Mouse (Mus musculus) heart, embryonic 14.5 days (tissue): ENCODE measurements around the gene Gpr179. TPM values are rescaled to one million over a fixed set of nuclear protein-coding genes. Genes with fewer than 3 reads are reported as not detected.

Experiments
- ATAC-seq: fragments of 200-750 bp; cut with Nextera tagmentation; 2 replicates; pipeline ENCODE4 v1.8.0; 2017; ENCODE audit warnings: low read depth, moderate TSS enrichment; ENCODE audit not compliant: insufficient number of reproducible peaks, insufficient read depth, low FRiP score
- H3K27ac ChIP-seq, 2 experiments: fragments of 200-500 bp in 1 of 2; fragments of 300-500 bp in 1 of 2; sonication (generic) in 1 of 2; replicated peaks in 1 of 2; 2 replicates each; pipeline ENCODE4 v1.5.1; 2012 to 2014; ENCODE audit warnings: low read depth in 2 of 2, low read length in 2 of 2, control low read depth in 1 of 2, mild to moderate bottlenecking in 1 of 2, mixed read lengths in 1 of 2; ENCODE audit not compliant: control insufficient read depth in 1 of 2, insufficient read depth in 1 of 2
- H3K27me3 ChIP-seq: fragments of 300-500 bp; sonication (generic); 2 replicates; pipeline ENCODE4 v1.6.1; 2014; ENCODE audit warnings: mild to moderate bottlenecking, low read length, control low read depth; ENCODE audit not compliant: control insufficient read depth, insufficient read depth
- H3K36me3 ChIP-seq: fragments of 300-500 bp; sonication (generic); 2 replicates; pipeline ENCODE4 v1.6.1; 2014; ENCODE audit warnings: mild to moderate bottlenecking, control low read depth, low read length, mixed read lengths; ENCODE audit not compliant: control insufficient read depth, insufficient read depth
- H3K4me1 ChIP-seq, 2 experiments: fragments of 200-500 bp in 1 of 2; fragments of 300-500 bp in 1 of 2; sonication (generic) in 1 of 2; 2 replicates each; pipeline ENCODE4 v1.6.1; 2012 to 2014; ENCODE audit warnings: low read length in 2 of 2, control low read depth in 1 of 2, mixed read lengths in 1 of 2; ENCODE audit not compliant: control insufficient read depth in 2 of 2, insufficient read depth in 2 of 2
- H3K4me2 ChIP-seq: fragments of 300-500 bp; sonication (generic); 2 replicates; pipeline ENCODE4 v1.6.1; 2014; ENCODE audit warnings: mild to moderate bottlenecking, low read length
- H3K4me3 ChIP-seq, 2 experiments: fragments of 200-500 bp in 1 of 2; fragments of 300-500 bp in 1 of 2; sonication (generic) in 1 of 2; 2 replicates each; pipeline ENCODE4 v1.5.1; 2012 to 2014; ENCODE audit warnings: low read length in 2 of 2, mild to moderate bottlenecking in 2 of 2, control low read depth in 1 of 2, low read depth in 1 of 2, moderate library complexity in 1 of 2; ENCODE audit not compliant: control insufficient read depth in 1 of 2, insufficient read depth in 1 of 2
- H3K9ac ChIP-seq: fragments of 300-500 bp; sonication (generic); 2 replicates; pipeline ENCODE4 v1.6.1; 2014; ENCODE audit warnings: mild to moderate bottlenecking, low read length
- H3K9me3 ChIP-seq: fragments of 300-500 bp; sonication (generic); 2 replicates; pipeline ENCODE4 v1.6.1; 2016; ENCODE audit warnings: low read length, control low read depth; ENCODE audit not compliant: control insufficient read depth
- WGBS: fragments of 180-500 bp; shearing (Covaris S2); extraction: QIAGEN DNeasy Blood & Tissue Kit; methylation state at CpG from one replicate; pipeline ENCODE4 v1.1.7; 2014; 5-methylcytosine and 5-hydroxymethylcytosine counted together
- polyA plus RNA-seq: library from polyadenylated mRNA; unstranded; fragments of >200 nt; fragmentation: Nextera tagmentation; extraction: Ambion mirVana; gene quantifications from 2 replicates; pipeline ENCODE4 v1.2.1, GENCODE M21; 2014

Gene Gpr179
- polyA plus RNA-seq, 1 experiment from 2014 or later: 0.05 TPM

GRCm38 (mm10) chr11:97355247-97355646 is 3.4 kb upstream of the Gpr179 start:
- no peak for ATAC-seq
- 86% methylated on average over 7 of the region's 7 CpGs for WGBS

GRCm38 (mm10) chr11:97354646-97355045 is 2.8 kb upstream of the Gpr179 start:
- no peak overlapping the region for H3K9ac ChIP-seq
- no peaks in the 10 kb centered on the region for H3K27me3 ChIP-seq
- no peak overlapping the region for H3K4me3 ChIP-seq
- no peak overlapping the region for H3K4me2 ChIP-seq
- WGBS: 61% methylated on average over 2 of the region's 2 CpGs
- peaks cover 9 to 10% of the 10 kb centered on the region in 2 experiments for H3K4me1 ChIP-seq
- H3K36me3 ChIP-seq: no peaks in the 10 kb centered on the region
- no peak for ATAC-seq
- H3K27ac ChIP-seq: no peak overlapping the region
- no peaks in the 10 kb centered on the region for H3K9me3 ChIP-seq

More at GRCm38 (mm10) chr11:97355247-97355646, 3.4 kb upstream of the Gpr179 start:
- no peak overlapping the region for H3K27ac ChIP-seq
- H3K9ac ChIP-seq: no peak overlapping the region
- no peak overlapping the region for H3K4me3 ChIP-seq
- no peak overlapping the region for H3K4me2 ChIP-seq
- H3K36me3 ChIP-seq: no peaks in the 10 kb centered on the region
- peaks cover 4% of the 10 kb centered on the region in 2 experiments for H3K4me1 ChIP-seq
- no peaks in the 10 kb centered on the region for H3K27me3 ChIP-seq
- H3K9me3 ChIP-seq: no peaks in the 10 kb centered on the region

- Histone ChIP-seq H3K27ac (no peak overlapping the region), H3K9ac (no peak overlapping the region), H3K9me3 (no peaks in the 10 kb centered on the region), H3K36me3 (no peaks in the 10 kb centered on the region), H3K4me3 (no peak overlapping the region), H3K4me2 (no peak overlapping the region), H3K4me1 (peaks cover 11 to 12% of the 10 kb centered on the region in 2 experiments), H3K27me3 (no peaks in the 10 kb centered on the region)
- 53% methylated on average over 4 of the region's 4 CpGs for WGBS
- no peak for ATAC-seq
Observed at GRCm38 (mm10) chr11:97352935-97353597, 1.2 kb upstream of the Gpr179 start.

- 0% methylated on average over 2 of the region's 2 CpGs for WGBS
- no peak overlapping the region for H3K4me3 ChIP-seq
- H3K4me2 ChIP-seq: no peak overlapping the region
- H3K4me1 ChIP-seq: peaks cover 14 to 21% of the 10 kb centered on the region in 2 experiments
- H3K9me3 ChIP-seq: no peaks in the 10 kb centered on the region
- no peaks in the 10 kb centered on the region for H3K36me3 ChIP-seq
- H3K27me3 ChIP-seq: no peaks in the 10 kb centered on the region
- peak overlapping the region; percentile 45; the same call in 1 of the 2 replicates for H3K9ac ChIP-seq
- peak; percentile 56 for ATAC-seq
- H3K27ac ChIP-seq: peak overlapping the region; percentile 74 to 85
Observed at GRCm38 (mm10) chr11:97350035-97350434, 1.8 kb downstream of the Gpr179 start.

- no peak overlapping the region for H3K9ac ChIP-seq
- H3K4me2 ChIP-seq: no peak overlapping the region
- no peaks in the 10 kb centered on the region for H3K36me3 ChIP-seq
- WGBS: 77% methylated on average over 9 of the region's 9 CpGs
- H3K4me3 ChIP-seq: no peak overlapping the region
- no peak overlapping the region for H3K27ac ChIP-seq
- ATAC-seq: no peak
- H3K27me3 ChIP-seq: no peaks in the 10 kb centered on the region
- H3K4me1 ChIP-seq: peaks cover 20 to 27% of the 10 kb centered on the region in 2 experiments
- H3K9me3 ChIP-seq: no peaks in the 10 kb centered on the region
Observed at GRCm38 (mm10) chr11:97347291-97347690, 4.6 kb downstream of the Gpr179 start.

- no peaks in the 10 kb centered on the region for H3K9me3 ChIP-seq
- H3K4me3 ChIP-seq: no peak overlapping the region
- no peaks in the 10 kb centered on the region for H3K27me3 ChIP-seq
- no peaks in the 10 kb centered on the region for H3K36me3 ChIP-seq
- H3K4me2 ChIP-seq: no peak overlapping the region
- no peak for ATAC-seq
- no peak overlapping the region for H3K9ac ChIP-seq
- H3K27ac ChIP-seq: no peak overlapping the region
- peaks cover 20 to 27% of the 10 kb centered on the region in 2 experiments for H3K4me1 ChIP-seq
- WGBS: 83% methylated on average over 9 of the region's 9 CpGs
Observed at GRCm38 (mm10) chr11:97346383-97346782, 5.5 kb downstream of the Gpr179 start.

- WGBS: 37% methylated on average over 10 of the region's 10 CpGs
- peaks cover 19 to 25% of the 10 kb centered on the region in 2 experiments for H3K4me1 ChIP-seq
Observed at GRCm38 (mm10) chr11:97345446-97345845, 6.4 kb downstream of the Gpr179 start.

More at GRCm38 (mm10) chr11:97345446-97345845, 6.4 kb downstream of the Gpr179 start:
- H3K27me3 ChIP-seq: no peaks in the 10 kb centered on the region
- H3K9ac ChIP-seq: no peak overlapping the region
- no peak for ATAC-seq
- no peak overlapping the region for H3K4me2 ChIP-seq
- H3K36me3 ChIP-seq: no peaks in the 10 kb centered on the region
- H3K27ac ChIP-seq: no peak overlapping the region
- no peak overlapping the region for H3K4me3 ChIP-seq
- H3K9me3 ChIP-seq: no peaks in the 10 kb centered on the region
